Mouse (Mus musculus) urinary bladder, postnatal 4 days (tissue): ENCODE measurements around the gene Senp3.

Experiments
- DNase-seq, 2 experiments: peaks; one replicate each; pipeline ENCODE4 v3.0.0; 2021 to 2022; ENCODE audit warnings: low spot score in 2 of 2

Senp3 gene

GRCm38 (mm10) chr11:69682209-69682839 lies 440 bp upstream of the Senp3 start:
- DNase-seq = no peak

- DNase-seq = no peak
Measured at GRCm38 (mm10) chr11:69680136-69680855, 1.6 kb downstream of the Senp3 start.

GRCm38 (mm10) chr11:69679144-69679543 lies 2.7 kb downstream of the Senp3 start:
- no peak for DNase-seq

GRCm38 (mm10) chr11:69672211-69672706 lies 9.6 kb downstream of the Senp3 start, which contains the start of gene Eif4a1:
Gene Eif4a1, minus strand, starts transcription at chr11:69672423.
- peak; percentile 100 for DNase-seq

- no peak for DNase-seq
Measured at GRCm38 (mm10) chr11:69671726-69672124, 10.2 kb downstream of the Senp3 start.

GRCm38 (mm10) chr11:69670786-69671725 lies 10.8 kb downstream of the Senp3 start:
- peak; percentile 94 to 96 for DNase-seq

GRCm38 (mm10) chr11:69666665-69667005 lies 15.2 kb downstream of the Senp3 start:
- DNase-seq = no peak

GRCm38 (mm10) chr11:69665961-69666664 lies 15.8 kb downstream of the Senp3 start, which contains the start of gene Cd68:
Gene Cd68, minus strand, starts transcription at chr11:69666153.
- peak; percentile 41 to 63 for DNase-seq

GRCm38 (mm10) chr11:69665457-69665960 lies 16.4 kb downstream of the Senp3 start:
- no peak for DNase-seq

GRCm38 (mm10) chr11:69664841-69665240 lies 17.0 kb downstream of the Senp3 start:
- no peak for DNase-seq

GRCm38 (mm10) chr11:69663795-69664194 lies 18.1 kb downstream of the Senp3 start:
- peak in 1 of 2 experiments; percentile 18 for DNase-seq

- DNase-seq = no peak
Measured at GRCm38 (mm10) chr11:69662967-69663671, 18.8 kb downstream of the Senp3 start.

GRCm38 (mm10) chr11:69662213-69662966 lies 19.5 kb downstream of the Senp3 start, which contains the start of gene Mpdu1:
Gene Mpdu1, minus strand, starts transcription at chr11:69662642.
- peak; percentile 93 to 95 for DNase-seq

GRCm38 (mm10) chr11:69661221-69661881 lies 20.5 kb downstream of the Senp3 start:
- peak in 1 of 2 experiments; percentile 20 for DNase-seq

- DNase-seq = no peak
Measured at GRCm38 (mm10) chr11:69657462-69657881, 24.4 kb downstream of the Senp3 start.

GRCm38 (mm10) chr11:69656617-69657461 lies 25.0 kb downstream of the Senp3 start:
- DNase-seq = no peak

GRCm38 (mm10) chr11:69656065-69656455 lies 25.8 kb downstream of the Senp3 start:
- no peak for DNase-seq
